15 mouse cellular contexts compared by ENCODE assay signal in the genomic region with DNA sequence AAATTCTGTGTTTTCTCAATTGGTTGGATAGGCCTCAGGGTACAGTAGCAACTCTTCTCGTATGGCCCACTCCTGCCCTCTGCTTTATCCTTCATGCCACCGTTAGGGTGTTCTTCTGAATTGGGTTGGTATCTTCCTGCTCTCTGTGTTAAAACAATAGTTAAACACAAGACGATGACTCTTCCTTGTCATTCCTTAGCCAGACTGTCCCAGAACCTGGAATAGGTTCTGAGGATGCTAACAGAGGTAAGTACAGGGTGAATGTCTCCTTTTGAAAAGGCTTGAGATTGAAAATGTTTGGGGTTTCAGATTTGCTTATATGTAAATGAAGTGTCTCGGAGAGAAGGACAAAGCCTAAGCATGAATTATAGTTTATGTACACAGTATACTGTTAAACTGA. TPM values are rescaled to one million over a fixed set of nuclear protein-coding genes. Genes with fewer than 3 reads are reported as not detected.
DNase-seq lines count a peak whose midpoint lies in the region; ATAC-seq and TF ChIP-seq lines count a peak whose summit lies in the region.
"Had no signal": no experiment of that assay in that cellular context is flagged by ENCODE, and none has a peak within 500 bp of the region (broad histone marks: within the 10 kb centered on the region; RNA-seq: fewer than 3 reads in every experiment).

No protein-coding gene starts in this region.

- DNase-seq in heart, postnatal 4 days: no peak
- DNase-seq in c-Kit-positive CD71-positive TER-119-positive erythroid progenitor cells, embryonic 14.5 days (ENCODE audit: low spot score): peak; percentile 8
- DNase-seq in liver, postnatal 0 days: no peak
- no peak for DNase-seq in gastrocnemius, postnatal 25 days
- no peak for DNase-seq in thymus, postnatal 36 days
- no peak for DNase-seq in thymus, postnatal 10 days (ENCODE audit: low spot score in 2 of 2)
- DNase-seq: cerebellum, adult 18-20 months; thymus, adult 2 months had no signal

- peak overlapping the region; percentile 85 for H3K27ac ChIP-seq in heart, embryonic 13.5 days (replicated peaks)
- H3K27ac ChIP-seq in liver, postnatal 0 days (ENCODE audit: low read depth): no peak overlapping the region; the same call in 1 of the 2 replicates
- H3K27ac ChIP-seq: hindbrain, postnatal 0 days; left cerebral cortex, adult 2 months; midbrain, embryonic 10.5 days; neural tube, embryonic 15.5 days had no signal

- 67% methylated on average over 4 of the region's 4 CpGs for WGBS in heart, embryonic 13.5 days
- 77% methylated on average over 4 of the region's 4 CpGs for WGBS in liver, postnatal 0 days (ENCODE audit: insufficient replicate concordance)

- TF ChIP-seq EP300 in liver, postnatal 0 days (IDR thresholded peaks at IDR 0.05; ENCODE audit: low read depth): no peak

- peaks cover 31% of the 10 kb centered on the region for H3K4me1 ChIP-seq in heart, embryonic 13.5 days
- H3K4me1 ChIP-seq in liver, postnatal 0 days (ENCODE audit: insufficient read depth): 0 out of 2 replicates have a peak, but pooled peaks cover 8% of the 10 kb centered on the region
- H3K4me1 ChIP-seq: midbrain, embryonic 10.5 days had no signal

- H3K4me2 ChIP-seq in heart, embryonic 13.5 days: peak overlapping the region; percentile 66
- H3K4me2 ChIP-seq in liver, postnatal 0 days (ENCODE audit: low read depth, low read length): peak overlapping the region; percentile 62
- H3K4me2 ChIP-seq: neural tube, embryonic 15.5 days had no signal

- no peak for TF ChIP-seq CTCF in liver, postnatal 0 days (IDR thresholded peaks at IDR 0.05; ENCODE audit: low read depth)

- peaks cover 20% of the 10 kb centered on the region for H3K36me3 ChIP-seq in heart, embryonic 13.5 days
- peaks cover 12% of the 10 kb centered on the region for H3K36me3 ChIP-seq in liver, postnatal 0 days (replicated peaks; ENCODE audit: insufficient read depth, low read length)

- peak overlapping the region; percentile 67 for H3K9ac ChIP-seq in heart, embryonic 13.5 days
- no peak overlapping the region for H3K9ac ChIP-seq in liver, postnatal 0 days (replicated peaks)
- H3K9ac ChIP-seq: neural tube, embryonic 15.5 days had no signal

- no peaks in the 10 kb centered on the region for H3K9me3 ChIP-seq in heart, embryonic 13.5 days
- H3K9me3 ChIP-seq in liver, postnatal 0 days (ENCODE audit: low read length): no peaks in the 10 kb centered on the region
- H3K9me3 ChIP-seq: midbrain, embryonic 10.5 days; neural tube, embryonic 15.5 days had no signal

- no peak for ATAC-seq in heart, embryonic 13.5 days (ENCODE audit: extremely low read depth, insufficient number of reproducible peaks, low FRiP score, low TSS enrichment)
- ATAC-seq in CD4-positive, CD25-positive, alpha-beta regulatory T cell, adult 4 months: peak; percentile 29
- ATAC-seq in liver, postnatal 0 days: no peak
- ATAC-seq: hindbrain, postnatal 0 days; Patski had no signal

- no peaks in the 10 kb centered on the region for H3K27me3 ChIP-seq in heart, embryonic 13.5 days (replicated peaks)
- H3K27me3 ChIP-seq in liver, postnatal 0 days (ENCODE audit: insufficient read depth, low read length): no peaks in the 10 kb centered on the region
- H3K27me3 ChIP-seq: neural tube, embryonic 15.5 days; Patski had no signal

- 0 out of 2 replicates have a peak overlapping the region, but pooled peaks have one; percentile 21 for H3K4me3 ChIP-seq in heart, embryonic 13.5 days
- H3K4me3 ChIP-seq in liver, postnatal 0 days (ENCODE audit: low read depth, low read length): peak overlapping the region; percentile 29; the same call in 1 of the 2 replicates
- H3K4me3 ChIP-seq: left cerebral cortex, adult 2 months; midbrain, embryonic 10.5 days; neural tube, embryonic 15.5 days had no signal

RNA-seq across cellular contexts. Expression of gene Eea1, which starts 30.9 kb away (rescaled TPM):
- polyA plus RNA-seq in heart, embryonic 13.5 days (2015; fragmentation: Nextera tagmentation; extraction: Ambion mirVana): 15.9 and 17.6 TPM in 2 replicates
- total RNA-seq in heart, postnatal 4 days (2021): 10 to 100 TPM; 35.5 to 39.9 TPM
- 10 to 100 TPM; 18.7 to 24.7 TPM for polyA plus RNA-seq in CD4-positive, CD25-positive, alpha-beta regulatory T cell, adult 4 months (2017; shearing (Covaris generic))
- 9.9 and 10.3 TPM in 2 replicates for polyA plus RNA-seq in liver, postnatal 0 days (2015; fragmentation: Nextera tagmentation; extraction: Ambion mirVana)
- total RNA-seq in gastrocnemius, postnatal 25 days (2021): 10 to 100 TPM; 19.9 to 21.1 TPM
